Mouse (Mus musculus) frontal cortex, postnatal 14 days (tissue): ENCODE data around the gene Igbp1b.

Experiments used
- DNase-seq, 2 experiments: peaks; one replicate each; pipeline ENCODE4 v3.0.0; 2022; ENCODE audit warnings: low spot score in 2 of 2

The Igbp1b gene

DNA sequence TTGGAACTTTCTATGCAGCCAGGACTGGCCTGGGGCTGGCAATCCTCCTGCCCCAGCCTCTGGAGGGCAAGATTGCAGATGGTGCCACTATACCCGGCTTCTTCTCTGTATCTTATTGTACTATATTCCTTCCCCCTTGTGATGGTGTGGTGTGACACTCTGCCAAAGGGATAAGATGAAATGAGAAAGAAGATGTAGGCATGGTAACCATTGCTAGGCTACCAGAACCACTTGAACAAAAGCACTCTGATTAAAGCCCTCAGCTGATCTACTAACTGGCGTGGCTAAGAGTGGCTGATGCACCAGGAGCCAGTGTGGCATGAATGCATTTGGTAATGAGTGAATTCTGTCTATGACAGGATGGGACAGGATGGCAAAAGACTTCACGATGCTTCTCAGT is at the start of gene Igbp1b:
Gene Igbp1b, minus strand, starts transcription at position 29 of the 400 bp plus-strand sequence.
- no peak for DNase-seq

DNA sequence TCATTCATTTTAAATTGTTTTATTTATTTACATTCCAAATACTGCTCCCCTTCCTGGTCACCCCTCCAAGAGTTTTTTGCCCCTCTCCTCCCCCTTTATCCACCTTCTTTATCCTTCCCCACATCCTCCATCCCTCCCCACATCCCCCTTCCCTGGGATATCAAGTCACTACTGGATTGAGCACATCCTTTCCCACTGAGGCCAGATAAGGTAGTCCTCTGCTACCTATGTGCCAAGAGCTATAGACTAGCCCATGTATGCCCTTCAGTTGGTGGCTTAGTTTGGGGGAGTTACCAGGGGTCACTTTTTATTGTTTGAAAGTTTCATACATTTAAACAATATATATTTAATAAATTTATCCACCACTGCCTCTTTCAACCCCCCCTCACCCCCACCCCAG is 24.6 kb upstream of the Igbp1b start:
- no peak for DNase-seq

DNA sequence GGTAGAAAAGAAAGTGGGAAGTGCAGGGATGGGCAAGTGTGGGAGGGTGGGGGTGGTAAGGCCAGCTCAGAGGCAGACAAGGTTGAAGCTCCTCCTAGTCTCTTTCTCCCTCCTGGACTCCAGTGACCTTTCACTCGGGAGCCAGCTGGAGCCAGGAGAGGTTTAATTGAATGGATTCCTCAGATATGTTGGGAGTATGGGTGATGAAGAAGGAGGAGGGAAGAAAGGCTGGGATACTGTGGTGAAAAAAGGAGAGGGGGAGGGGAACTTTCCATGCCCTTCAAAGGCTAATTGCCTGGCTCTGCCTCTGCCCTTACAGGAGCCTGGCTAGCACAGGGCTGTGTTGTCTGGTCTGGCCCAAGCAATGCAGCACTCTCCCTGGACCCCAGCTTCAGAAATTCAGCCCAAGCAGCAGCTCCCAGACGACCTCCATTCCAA is 14.4 kb upstream of the Igbp1b start:
- DNase-seq, result no peak

DNA sequence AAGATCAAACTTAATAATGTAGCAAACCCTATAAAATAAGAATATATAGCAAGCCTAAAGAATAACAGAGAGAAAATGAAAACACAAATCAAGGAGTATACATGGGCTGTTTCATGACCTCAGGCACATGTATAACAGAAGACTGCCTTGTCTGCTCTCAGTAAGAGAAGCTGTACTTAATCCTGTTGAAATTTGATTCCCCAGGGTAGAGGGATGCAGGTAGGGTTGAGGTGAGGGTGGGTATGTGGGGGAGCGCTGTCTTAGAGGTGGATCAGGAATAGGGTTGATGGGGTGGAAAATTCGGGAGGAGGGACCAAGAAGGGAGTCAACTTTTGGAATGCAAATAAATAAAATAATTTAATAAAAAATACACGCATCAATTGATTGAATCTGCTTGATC is 7.1 kb upstream of the Igbp1b start:
- DNase-seq, result no peak

DNA sequence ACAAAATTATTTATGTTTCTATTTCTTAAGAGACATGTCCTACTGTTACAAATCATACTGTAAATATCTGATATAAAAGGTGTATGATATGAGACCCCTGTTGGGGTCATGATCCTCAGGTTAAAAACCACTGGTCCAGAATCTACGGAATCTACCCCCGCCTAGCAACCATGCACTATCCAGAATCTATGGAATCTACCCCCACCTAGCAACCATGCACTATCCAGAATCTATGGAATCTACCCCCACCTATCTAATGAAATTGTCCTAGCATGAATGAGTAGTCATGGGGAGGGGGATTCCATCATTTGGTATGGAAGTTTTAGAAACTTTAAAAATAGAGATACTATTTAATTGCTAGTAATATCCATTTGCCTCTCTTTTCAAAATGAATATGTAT is 12.7 kb downstream of the Igbp1b start:
- no peak for DNase-seq

DNA sequence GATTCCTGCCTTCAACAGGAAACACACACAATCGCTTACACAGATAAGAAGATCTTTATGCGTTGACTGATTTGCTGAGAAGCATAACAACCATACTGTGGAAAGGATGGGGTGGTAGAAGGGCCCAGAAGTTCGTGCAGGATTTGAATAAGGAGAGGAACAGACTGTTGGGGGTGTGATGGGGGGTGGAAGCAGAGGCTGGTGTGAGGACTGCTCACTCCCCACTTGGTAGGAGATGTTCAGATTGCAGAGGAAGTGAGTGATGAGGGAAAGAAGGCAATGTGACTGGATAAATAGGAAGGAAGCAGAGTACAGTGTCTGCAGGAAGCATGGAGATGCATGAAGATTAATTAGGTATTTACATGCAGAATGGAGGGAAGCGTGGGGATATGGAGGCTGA is 19.0 kb downstream of the Igbp1b start:
- DNase-seq, result no peak

DNA sequence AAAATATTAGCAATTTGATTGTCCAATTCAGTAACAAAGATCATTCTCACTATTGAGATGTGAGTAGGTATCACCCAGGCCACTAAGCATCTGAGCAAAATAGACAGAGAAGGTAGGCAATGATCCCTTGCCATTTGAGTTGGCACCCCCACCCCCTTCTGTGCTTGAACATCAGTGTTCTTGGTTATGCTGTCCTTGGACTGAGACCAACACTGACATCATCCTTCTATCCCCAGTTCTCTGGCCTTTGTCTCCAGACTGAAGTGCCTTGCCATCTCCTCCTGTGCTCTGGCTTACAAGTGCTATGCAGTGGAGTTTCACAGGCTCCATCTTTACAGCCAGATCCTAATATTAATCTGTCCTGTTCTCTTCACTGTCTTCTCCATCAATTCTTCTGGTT is 37.6 kb downstream of the Igbp1b start:
- DNase-seq, result no peak

DNA sequence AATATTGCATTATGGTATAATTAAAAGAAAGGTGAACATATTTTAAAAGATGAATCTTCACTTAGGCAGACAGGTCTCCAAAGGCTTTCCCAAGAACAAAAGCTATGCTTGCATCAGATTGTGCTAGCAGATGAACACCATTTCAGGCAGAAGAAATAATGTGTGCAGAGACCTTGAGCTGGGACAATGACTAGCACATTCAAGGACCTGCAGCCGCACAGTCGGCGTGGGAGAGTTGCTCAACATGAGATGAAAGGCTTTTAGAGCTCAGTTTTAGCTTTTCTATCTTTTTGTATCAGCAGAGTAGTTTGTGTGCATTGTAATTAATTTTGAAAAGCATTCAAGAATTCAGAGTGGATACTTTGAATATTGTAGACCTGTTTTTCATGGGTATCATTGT is 39.9 kb downstream of the Igbp1b start:
- DNase-seq, result no peak
